Mouse (Mus musculus) neural tube, embryonic 13.5 days (tissue): ENCODE data around the gene Haus2. TPM values are rescaled to one million over a fixed set of nuclear protein-coding genes. Genes with fewer than 3 reads are reported as not detected.
"Not testable (repeated sequence)": the region's sequence is repeated elsewhere in the genome, so short reads cannot be mapped to it uniquely, and the experiment has no call there.

Experiments
- ATAC-seq: fragments of 200-750 bp; cut with Nextera tagmentation; 2 replicates; pipeline ENCODE4 v1.8.0; 2017; ENCODE audit warnings: low read depth, mild to moderate bottlenecking, moderate TSS enrichment, moderate library complexity
- H3K27ac ChIP-seq: fragments of 300-500 bp; sonication (generic); replicated peaks from 2 replicates; pipeline ENCODE4 v1.5.1; 2015; ENCODE audit warnings: moderate library complexity, mild to moderate bottlenecking, inconsistent platforms
- H3K27me3 ChIP-seq: fragments of 300-500 bp; sonication (generic); 2 replicates; pipeline ENCODE4 v1.6.1; 2015; ENCODE audit warnings: mild to moderate bottlenecking, inconsistent platforms
- H3K36me3 ChIP-seq: fragments of 300-500 bp; sonication (generic); 2 replicates; pipeline ENCODE4 v1.6.1; 2015; ENCODE audit warnings: mild to moderate bottlenecking, inconsistent platforms
- H3K4me1 ChIP-seq: fragments of 300-500 bp; sonication (generic); replicated peaks from 2 replicates; pipeline ENCODE4 v1.6.1; 2015; ENCODE audit warnings: inconsistent platforms
- H3K4me2 ChIP-seq: fragments of 300-500 bp; sonication (generic); 2 replicates; pipeline ENCODE4 v1.6.1; 2015; ENCODE audit warnings: inconsistent platforms, mild to moderate bottlenecking, moderate library complexity
- H3K4me3 ChIP-seq: fragments of 300-500 bp; sonication (generic); 2 replicates; pipeline ENCODE4 v1.5.1; 2015; ENCODE audit warnings: mild to moderate bottlenecking, inconsistent platforms
- H3K9ac ChIP-seq: fragments of 300-500 bp; sonication (generic); 2 replicates; pipeline ENCODE4 v1.6.1; 2015; ENCODE audit warnings: moderate library complexity, mild to moderate bottlenecking, inconsistent platforms
- H3K9me3 ChIP-seq: fragments of 300-500 bp; sonication (generic); 2 replicates; pipeline ENCODE4 v1.6.1; 2016; ENCODE audit warnings: inconsistent platforms
- WGBS: fragments of 180-500 bp; shearing (Covaris S2); methylation state at CpG from one replicate; pipeline ENCODE4 v1.1.7; 2015; 5-methylcytosine and 5-hydroxymethylcytosine counted together
- polyA plus RNA-seq: library from polyadenylated mRNA; unstranded; fragments of >200 nt; fragmentation: Nextera tagmentation; extraction: Ambion mirVana; gene quantifications from 2 replicates; pipeline ENCODE4 v1.2.1, GENCODE M21; 2015

Gene Haus2
- polyA plus RNA-seq, result 28.5 and 29.8 TPM in 2 replicates

GRCm38 (mm10) chr2:120608830-120609723 lies at the start of gene Haus2, which contains the start of gene Lrrc57:
Gene Haus2, plus strand, starts transcription at chr2:120609383.
Gene Lrrc57, minus strand, starts transcription at chr2:120609520.
- ATAC-seq, result peak; percentile 97
- Histone ChIP-seq H3K4me3 (peak within 1 kb of the TSS; percentile 84), H3K4me1 (peaks cover 30% of the 10 kb centered on the region), H3K36me3 (peaks cover 30% of the 10 kb centered on the region), H3K4me2 (peak within 1 kb of the TSS; percentile 81), H3K9ac (peak within 1 kb of the TSS; percentile 90), H3K9me3 (no peaks in the 10 kb centered on the region), H3K27ac (peak within 1 kb of the TSS; percentile 95), H3K27me3 (no peaks in the 10 kb centered on the region)
- under 1% methylated on average over 52 of the region's 52 CpGs for WGBS

- Histone ChIP-seq H3K4me3 (no peak overlapping the region), H3K4me2 (no peak overlapping the region), H3K27me3 (no peaks in the 10 kb centered on the region), H3K9me3 (no peaks in the 10 kb centered on the region), H3K4me1 (peaks cover 18% of the 10 kb centered on the region), H3K9ac (no peak overlapping the region), H3K36me3 (no peaks in the 10 kb centered on the region), H3K27ac (no peak overlapping the region)
- ATAC-seq, result no peak
- 85% methylated on average over 1 of the region's 1 CpGs for WGBS
Observed at GRCm38 (mm10) chr2:120561524-120561923, 47.7 kb upstream of the Haus2 start.

- ATAC-seq, result no peak
- WGBS, result 28% methylated on average over 9 of the region's 9 CpGs
- peaks cover 24% of the 10 kb centered on the region for H3K4me1 ChIP-seq
- H3K27me3 ChIP-seq, result no peaks in the 10 kb centered on the region
- no peak overlapping the region for H3K27ac ChIP-seq
- no peaks in the 10 kb centered on the region for H3K36me3 ChIP-seq
- H3K9ac ChIP-seq, result peak overlapping the region; percentile 96
- no peaks in the 10 kb centered on the region for H3K9me3 ChIP-seq
- peak overlapping the region; percentile 94 for H3K4me3 ChIP-seq
- peak overlapping the region; percentile 89 for H3K4me2 ChIP-seq
Observed at GRCm38 (mm10) chr2:120562859-120563234, 46.3 kb upstream of the Haus2 start.

- Histone ChIP-seq H3K9me3 (no peaks in the 10 kb centered on the region), H3K36me3 (no peaks in the 10 kb centered on the region), H3K27ac (peak within 1 kb of the TSS; percentile 82), H3K9ac (peak within 1 kb of the TSS; percentile 96), H3K4me3 (peak within 1 kb of the TSS; percentile 94), H3K4me1 (peaks cover 30% of the 10 kb centered on the region), H3K4me2 (peak within 1 kb of the TSS; percentile 89), H3K27me3 (no peaks in the 10 kb centered on the region)
- ATAC-seq, result peak; percentile 87
- under 1% methylated on average over 50 of the region's 50 CpGs for WGBS
Observed at GRCm38 (mm10) chr2:120563235-120563990, 45.8 kb upstream of the Haus2 start, which contains the start of gene Zfp106. Gene Zfp106, minus strand, starts transcription at chr2:120563843.

GRCm38 (mm10) chr2:120564548-120565188 lies 44.5 kb upstream of the Haus2 start:
- WGBS, result over 99% methylated on average over 4 of the region's 4 CpGs

GRCm38 (mm10) chr2:120565363-120565762 lies 43.8 kb upstream of the Haus2 start:
- Histone ChIP-seq H3K27ac (no peak overlapping the region), H3K4me1 (peaks cover 39% of the 10 kb centered on the region), H3K36me3 (no peaks in the 10 kb centered on the region; the same call in 1 of the 2 replicates), H3K9ac (no peak overlapping the region), H3K27me3 (no peaks in the 10 kb centered on the region), H3K9me3 (no peaks in the 10 kb centered on the region), H3K4me3 (no peak overlapping the region), H3K4me2 (no peak overlapping the region)
- WGBS, result 94% methylated on average over 2 of the region's 2 CpGs
- no peak for ATAC-seq

More at GRCm38 (mm10) chr2:120564548-120565188, 44.5 kb upstream of the Haus2 start:
- H3K9me3 ChIP-seq, H3K36me3 ChIP-seq, ATAC-seq, H3K27ac ChIP-seq, H3K9ac ChIP-seq, H3K4me2 ChIP-seq, H3K4me3 ChIP-seq, H3K27me3 ChIP-seq: not testable (repeated sequence)
- H3K4me1 ChIP-seq, result peaks cover 39% of the 10 kb centered on the region

- Histone ChIP-seq H3K27me3 (no peaks in the 10 kb centered on the region), H3K9me3 (no peaks in the 10 kb centered on the region), H3K9ac (peak within 1 kb of the TSS; percentile 85), H3K36me3 (peaks cover 9% of the 10 kb centered on the region), H3K4me1 (peaks cover 33% of the 10 kb centered on the region), H3K27ac (peak within 1 kb of the TSS; percentile 79), H3K4me2 (peak within 1 kb of the TSS; percentile 82), H3K4me3 (peak within 1 kb of the TSS; percentile 79)
- ATAC-seq, result peak; percentile 90
- 2% methylated on average over 42 of the region's 42 CpGs for WGBS
Observed at GRCm38 (mm10) chr2:120566886-120567797, 42.0 kb upstream of the Haus2 start, which contains the start of gene Snap23. Gene Snap23, plus strand, starts transcription at chr2:120567671.

- H3K9ac ChIP-seq, result peak overlapping the region; percentile 85
- H3K9me3 ChIP-seq, result no peaks in the 10 kb centered on the region
- H3K27ac ChIP-seq, result peak overlapping the region; percentile 63
- ATAC-seq, result peak; percentile 62
- WGBS, result under 1% methylated on average over 22 of the region's 22 CpGs
- H3K4me1 ChIP-seq, result peaks cover 26% of the 10 kb centered on the region
- peak overlapping the region; percentile 79 for H3K4me3 ChIP-seq
- H3K4me2 ChIP-seq, result peak overlapping the region; percentile 82
- peaks cover 9% of the 10 kb centered on the region for H3K36me3 ChIP-seq
- H3K27me3 ChIP-seq, result no peaks in the 10 kb centered on the region
Observed at GRCm38 (mm10) chr2:120567798-120568320, 41.3 kb upstream of the Haus2 start.

- Histone ChIP-seq H3K4me3 (no peak overlapping the region), H3K9ac (no peak overlapping the region), H3K27me3 (no peaks in the 10 kb centered on the region), H3K9me3 (no peaks in the 10 kb centered on the region), H3K36me3 (peaks cover 9% of the 10 kb centered on the region), H3K27ac (no peak overlapping the region), H3K4me1 (peaks cover 22% of the 10 kb centered on the region), H3K4me2 (no peak overlapping the region)
- WGBS, result 95% methylated on average over 3 of the region's 3 CpGs
- no peak for ATAC-seq
Observed at GRCm38 (mm10) chr2:120571081-120571480, 38.1 kb upstream of the Haus2 start.

- 93% methylated on average over 3 of the region's 3 CpGs for WGBS
- not testable (repeated sequence) for H3K4me3 ChIP-seq, H3K36me3 ChIP-seq, H3K9ac ChIP-seq, H3K27me3 ChIP-seq, H3K27ac ChIP-seq, H3K4me2 ChIP-seq, H3K9me3 ChIP-seq, ATAC-seq
- H3K4me1 ChIP-seq, result peaks cover 16% of the 10 kb centered on the region
Observed at GRCm38 (mm10) chr2:120572161-120572560, 37.0 kb upstream of the Haus2 start.

GRCm38 (mm10) chr2:120575121-120575520 lies 34.1 kb upstream of the Haus2 start:
- no peaks in the 10 kb centered on the region for H3K9me3 ChIP-seq
- no peaks in the 10 kb centered on the region for H3K27me3 ChIP-seq
- WGBS, result 89% methylated on average over 3 of the region's 3 CpGs
- H3K4me2 ChIP-seq, result no peak overlapping the region
- no peak for ATAC-seq
- no peak overlapping the region for H3K27ac ChIP-seq
- no peak overlapping the region for H3K9ac ChIP-seq
- H3K4me3 ChIP-seq, result no peak overlapping the region
- H3K36me3 ChIP-seq, result peaks cover 9% of the 10 kb centered on the region
- H3K4me1 ChIP-seq, result no peaks in the 10 kb centered on the region
